Mouse (Mus musculus) yolk sac, embryonic 10.5 days (tissue): ENCODE measurements around the gene Gm47996.

Source experiments
- DNase-seq: peaks from one replicate; pipeline ENCODE4 v3.0.0-alpha.2; 2017; ENCODE audit warnings: low spot score

Gene Gm47996

DNA sequence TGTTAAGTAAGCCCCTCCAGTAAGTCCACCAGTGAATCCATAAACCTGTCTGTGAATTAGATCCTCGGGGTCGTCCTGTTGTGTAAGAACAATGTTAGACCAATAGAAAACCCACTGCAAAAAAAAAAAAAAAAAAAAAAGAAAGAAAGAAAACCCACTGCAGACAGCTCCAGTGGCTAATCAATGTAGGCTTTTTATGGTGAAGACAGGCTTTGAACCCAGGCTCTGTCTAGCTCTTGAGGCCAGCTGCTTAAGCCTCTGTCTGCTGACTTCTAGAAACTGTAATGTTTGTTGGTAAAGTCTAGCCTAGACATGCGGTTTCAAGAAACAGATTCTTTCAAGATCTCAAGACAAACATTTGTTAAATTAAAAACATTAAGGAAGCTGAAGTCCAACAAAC, 40.2 kb downstream of the Gm47996 start:
- no peak for DNase-seq

DNA sequence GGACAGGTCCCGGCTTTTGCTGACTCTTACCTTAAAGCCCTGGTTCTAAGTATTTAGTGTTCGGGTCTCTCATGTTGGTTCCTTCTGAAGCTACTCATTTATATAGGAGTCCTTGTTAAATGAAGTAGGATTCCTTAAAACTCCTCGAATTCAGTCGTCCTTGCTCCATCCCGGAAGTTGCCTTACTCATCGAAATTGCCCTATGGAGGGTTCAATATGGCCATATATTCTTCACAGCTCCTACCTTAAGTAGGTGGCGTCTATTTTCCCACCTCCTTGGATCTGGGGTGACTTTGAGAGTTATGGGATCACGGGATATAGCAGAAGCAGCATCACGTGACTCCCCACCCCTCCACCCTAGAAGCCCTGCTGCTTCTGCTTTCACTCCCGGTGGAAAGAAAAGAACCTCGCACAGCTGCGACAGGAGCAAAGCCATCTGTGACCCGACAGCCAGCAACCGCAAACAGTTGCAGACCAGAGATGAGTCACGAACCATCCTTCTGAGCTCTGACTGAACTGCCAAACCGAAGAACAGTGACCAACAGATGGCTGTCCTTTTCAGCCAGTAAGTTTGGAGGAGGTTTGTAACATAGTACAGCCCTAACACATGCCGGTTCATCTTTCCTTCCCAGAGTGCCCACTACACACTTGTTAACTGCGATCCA, 40.7 kb downstream of the Gm47996 start:
- DNase-seq = no peak

DNA sequence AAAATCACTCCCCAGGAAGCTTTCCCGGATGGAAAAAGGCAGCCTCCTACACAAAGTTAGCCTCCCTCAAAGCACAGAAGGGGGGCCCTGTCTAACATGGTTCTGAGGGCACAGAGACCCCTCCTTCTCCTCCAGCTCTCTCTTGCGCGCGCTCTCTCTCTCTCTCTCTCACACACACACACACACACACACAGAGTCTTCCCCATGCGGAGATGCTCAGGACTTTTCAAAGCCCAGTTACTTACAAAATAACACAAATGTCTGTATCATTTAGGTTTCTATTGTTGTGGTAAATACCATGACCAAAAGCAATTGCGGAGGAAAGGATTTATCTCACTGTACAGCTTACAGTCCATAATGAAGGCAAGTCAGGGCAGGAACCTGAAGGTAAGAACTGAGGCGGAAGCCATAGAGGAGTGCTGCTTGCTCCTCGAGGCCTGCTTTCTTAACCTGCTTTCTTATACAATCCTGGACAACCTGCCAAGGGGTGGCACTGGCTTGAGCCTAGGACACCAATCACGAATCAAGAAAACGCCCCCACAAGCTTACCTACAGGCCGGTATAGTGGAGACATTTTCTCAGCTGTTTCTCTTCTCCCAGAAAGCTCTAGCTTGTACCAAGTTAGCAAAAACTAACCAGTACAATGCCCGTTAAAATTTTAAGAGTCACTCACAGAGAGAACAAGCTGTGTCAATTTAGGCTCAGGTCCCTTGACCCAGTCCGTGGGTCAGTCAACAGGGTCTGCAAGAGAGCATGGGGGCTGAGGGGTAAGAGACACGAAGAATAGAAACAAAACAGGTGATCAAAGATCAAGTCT, 41.5 kb downstream of the Gm47996 start:
- DNase-seq = no peak

DNA sequence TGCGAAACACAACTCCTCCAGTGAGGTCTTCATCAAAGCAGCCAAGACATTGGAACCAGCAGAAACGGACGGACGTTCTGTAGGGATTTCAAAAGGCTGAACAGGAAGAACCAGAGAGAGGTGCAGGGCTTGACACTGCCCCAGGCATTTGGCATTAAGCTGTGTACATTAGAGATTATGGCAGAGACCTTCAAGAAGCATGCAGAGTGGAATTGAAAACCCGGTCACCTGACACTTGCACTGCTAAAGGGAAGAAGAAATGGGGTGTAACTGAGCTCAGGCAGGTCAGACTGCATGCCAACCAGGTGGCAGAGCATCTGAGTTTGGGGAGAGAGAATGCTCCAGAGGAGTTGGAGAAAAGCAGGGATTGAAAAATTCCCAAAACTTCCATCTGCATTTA, 45.5 kb downstream of the Gm47996 start:
- DNase-seq = no peak

DNA sequence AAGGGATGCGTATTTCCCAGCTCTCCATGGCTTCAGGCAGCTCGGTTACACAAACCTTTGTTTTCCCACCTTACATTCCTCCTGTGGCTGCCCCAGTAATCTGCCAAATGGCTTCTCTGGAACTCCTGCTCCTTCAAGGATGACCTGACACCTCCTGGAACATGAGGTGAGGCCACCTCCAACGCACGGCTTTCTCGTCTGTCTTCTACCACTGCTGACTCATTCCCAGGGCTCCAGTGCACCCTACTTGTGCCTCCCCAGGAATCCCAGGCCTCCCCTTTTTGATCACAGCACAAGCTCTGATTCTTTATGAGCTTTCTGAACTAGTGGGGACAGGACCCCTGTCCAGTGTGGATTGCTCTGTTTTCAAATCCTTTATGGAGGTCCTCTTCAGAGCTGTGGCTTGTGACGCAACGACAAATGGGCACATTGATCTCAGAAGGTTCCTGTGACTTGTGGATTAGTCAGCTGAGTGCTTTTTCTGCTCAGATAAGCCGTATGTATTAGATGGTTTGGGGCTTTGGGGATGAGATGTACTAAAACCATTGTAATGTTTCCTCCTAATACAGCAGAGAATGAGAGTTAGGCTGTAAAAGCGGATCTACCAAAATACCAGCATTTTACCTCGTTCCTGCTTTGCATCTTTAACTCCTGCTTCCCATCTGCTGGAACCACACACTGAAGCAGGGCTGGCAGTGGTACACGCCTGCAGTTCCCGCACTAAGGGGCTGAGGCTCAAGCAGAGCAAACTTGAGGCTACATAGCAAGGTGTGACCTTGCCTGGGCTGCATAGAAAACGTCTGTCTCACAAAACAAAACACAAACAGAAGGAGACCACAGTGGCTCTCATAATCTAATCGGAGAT, 48.4 kb downstream of the Gm47996 start:
- no peak for DNase-seq

DNA sequence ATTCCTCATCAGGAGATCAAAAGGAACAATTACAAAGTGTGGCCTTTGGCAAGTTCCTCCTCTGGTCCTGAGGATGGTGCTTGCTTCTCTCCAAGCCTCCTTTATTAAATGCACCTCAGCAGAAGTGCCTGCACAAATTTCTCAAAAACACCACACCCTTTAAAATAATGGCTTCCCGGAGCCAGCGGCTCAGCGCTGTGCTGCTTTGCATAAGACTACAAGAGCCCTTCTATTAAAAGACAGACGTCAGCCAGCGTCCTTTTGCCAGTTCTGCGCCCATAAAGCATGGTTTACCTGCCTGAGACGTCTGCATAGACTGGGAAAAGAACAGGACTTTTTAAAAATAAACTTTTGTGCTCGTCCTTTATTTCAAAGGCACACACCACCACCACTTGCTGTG, 49.1 kb downstream of the Gm47996 start:
- DNase-seq = no peak
